Mouse (Mus musculus) R1 (cell line): ENCODE measurements around the gene Cfl2.
A peak's percentile ranks its signal among the peaks of the same experiment; 100 is the strongest.
"Not testable (repeated sequence)": the region's sequence is repeated elsewhere in the genome, so short reads cannot be mapped to it uniquely, and the experiment has no call there.

Source experiments
- DNase-seq: peaks from one replicate; pipeline ENCODE4 v3.0.0-alpha.2; 2018; ENCODE audit warnings: low read depth, low spot score

Cfl2 gene

GRCm38 (mm10) chr12:54862606-54863535 lies at the start of gene Cfl2:
TSS of gene Cfl2 (minus strand) at chr12:54862877.
- DNase-seq = peak; percentile 84

DNA sequence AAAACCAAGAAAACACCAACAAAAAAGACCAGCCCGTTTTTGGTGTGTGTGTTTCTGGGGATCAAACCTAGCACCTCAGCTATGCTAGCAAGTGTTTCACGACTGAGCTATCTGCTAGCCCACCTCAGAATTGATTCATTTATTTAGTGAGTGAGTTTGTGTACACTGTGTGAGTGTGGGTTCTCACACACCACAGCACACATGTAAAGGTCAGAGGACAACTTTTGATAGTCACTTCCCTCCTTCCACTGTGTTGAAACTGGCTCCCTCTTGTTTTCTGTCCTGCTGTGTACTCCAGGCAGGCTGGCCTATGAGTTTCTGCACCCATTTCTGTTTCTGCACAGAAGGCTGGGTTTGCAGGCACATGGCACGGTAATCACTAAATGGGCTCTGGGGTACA lies 47.7 kb upstream of the Cfl2 start:
- no peak for DNase-seq

- DNase-seq = not testable (repeated sequence)
These were observed 29.9 kb upstream of the Cfl2 start for GRCm38 (mm10) chr12:54892559-54892958.

- DNase-seq = peak; percentile 47
These were observed 27.7 kb upstream of the Cfl2 start for GRCm38 (mm10) chr12:54890426-54890825.

GRCm38 (mm10) chr12:54887580-54888127 lies 25.0 kb upstream of the Cfl2 start:
- DNase-seq = no peak

DNA sequence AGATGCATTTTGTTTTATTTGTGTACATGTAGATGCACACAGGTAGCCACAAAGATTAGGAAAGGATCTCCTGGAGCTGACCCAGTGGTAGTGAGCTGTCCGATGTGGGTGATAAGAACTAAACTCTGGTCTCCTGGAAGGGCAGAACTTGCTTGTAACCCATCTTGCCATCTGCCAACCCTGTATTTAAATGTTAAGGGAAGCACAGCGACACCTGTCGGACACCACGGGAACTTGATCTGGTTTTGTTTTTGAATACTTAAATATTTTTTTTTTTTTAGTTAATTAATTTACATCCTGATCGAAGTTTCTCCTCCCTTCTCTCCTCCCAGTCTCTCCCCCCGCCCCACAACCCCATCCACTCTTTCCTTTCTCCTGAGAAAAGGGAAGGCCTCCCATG lies 17.0 kb upstream of the Cfl2 start:
- DNase-seq = peak; percentile 76

DNA sequence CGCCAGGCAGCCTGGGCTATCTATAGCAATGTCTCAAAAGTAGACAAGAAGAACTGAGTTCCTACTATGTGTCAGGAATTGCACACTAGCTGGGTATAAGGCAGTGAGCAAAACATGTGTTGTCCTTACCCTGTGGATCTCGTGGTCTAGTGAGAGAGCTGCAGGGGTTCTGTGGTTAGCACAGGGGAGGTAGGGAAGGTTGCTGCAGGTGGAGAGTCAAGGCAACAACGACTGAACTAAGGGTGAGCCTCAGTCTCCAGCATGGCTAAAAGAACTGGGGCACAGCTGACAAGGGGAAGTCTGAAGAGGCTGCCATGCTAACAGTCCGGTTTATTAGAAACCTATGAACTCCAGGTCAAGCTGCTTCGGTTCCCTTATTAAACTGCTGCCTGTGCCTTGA lies 16.5 kb upstream of the Cfl2 start:
- no peak for DNase-seq

DNA sequence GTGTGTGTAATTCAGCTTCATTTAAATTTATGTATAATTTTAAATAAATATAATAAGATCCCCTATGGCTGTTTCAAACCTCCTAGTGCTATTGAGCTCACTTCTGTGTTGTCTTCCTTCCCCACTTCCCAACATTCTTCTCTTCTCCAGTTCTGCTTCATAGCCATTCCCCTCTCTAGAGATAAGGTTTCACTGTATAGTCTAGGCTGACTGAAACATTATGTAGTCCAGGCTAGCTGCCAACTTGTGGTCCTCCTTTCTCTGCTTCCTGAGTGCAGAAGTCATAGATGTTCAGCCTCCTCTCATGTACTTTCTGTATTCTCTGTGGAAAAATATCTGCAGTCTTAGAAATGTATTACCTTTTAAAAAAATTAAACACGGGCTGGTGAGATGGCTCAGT lies 15.2 kb upstream of the Cfl2 start:
- DNase-seq = no peak

DNA sequence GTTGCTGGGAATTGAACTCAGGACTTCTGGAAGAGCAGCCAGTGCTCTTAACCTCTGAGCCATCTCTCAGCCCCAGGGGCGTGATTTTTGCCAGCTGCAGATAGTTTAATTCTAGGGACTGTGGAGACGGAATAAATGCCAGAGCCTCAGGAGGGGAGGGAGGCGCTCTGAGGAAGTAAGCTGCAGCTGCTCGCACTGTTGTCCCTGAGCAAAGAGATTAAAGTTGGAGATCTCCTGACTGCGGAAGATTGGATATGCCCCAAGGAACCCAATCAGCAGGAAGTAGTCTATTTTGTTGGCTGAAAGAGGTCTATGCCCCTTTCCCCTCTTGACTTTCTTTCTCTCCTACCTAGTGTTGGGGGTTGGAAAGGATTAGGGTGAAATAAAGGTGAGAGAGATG lies 14.2 kb upstream of the Cfl2 start:
- DNase-seq = no peak

DNA sequence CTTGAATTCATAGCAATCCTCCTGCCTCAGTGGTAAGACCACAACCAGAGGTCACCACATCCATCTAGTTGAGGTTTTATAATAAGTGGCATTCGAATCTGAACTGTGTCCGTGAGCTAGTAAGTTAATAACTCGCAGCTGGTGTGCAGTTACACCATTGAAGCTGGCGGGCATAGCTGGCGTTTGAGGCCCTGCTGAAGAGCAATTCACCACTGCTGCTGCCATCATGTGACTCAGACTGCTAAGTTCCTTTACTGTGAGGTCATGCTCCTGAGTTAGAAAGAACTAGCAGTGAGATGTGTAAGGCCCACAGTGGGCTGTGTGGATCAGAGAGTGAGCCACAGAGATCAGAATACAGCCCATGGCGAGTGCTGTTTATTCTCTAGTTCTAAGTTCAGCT lies 12.0 kb upstream of the Cfl2 start:
- DNase-seq = no peak

DNA sequence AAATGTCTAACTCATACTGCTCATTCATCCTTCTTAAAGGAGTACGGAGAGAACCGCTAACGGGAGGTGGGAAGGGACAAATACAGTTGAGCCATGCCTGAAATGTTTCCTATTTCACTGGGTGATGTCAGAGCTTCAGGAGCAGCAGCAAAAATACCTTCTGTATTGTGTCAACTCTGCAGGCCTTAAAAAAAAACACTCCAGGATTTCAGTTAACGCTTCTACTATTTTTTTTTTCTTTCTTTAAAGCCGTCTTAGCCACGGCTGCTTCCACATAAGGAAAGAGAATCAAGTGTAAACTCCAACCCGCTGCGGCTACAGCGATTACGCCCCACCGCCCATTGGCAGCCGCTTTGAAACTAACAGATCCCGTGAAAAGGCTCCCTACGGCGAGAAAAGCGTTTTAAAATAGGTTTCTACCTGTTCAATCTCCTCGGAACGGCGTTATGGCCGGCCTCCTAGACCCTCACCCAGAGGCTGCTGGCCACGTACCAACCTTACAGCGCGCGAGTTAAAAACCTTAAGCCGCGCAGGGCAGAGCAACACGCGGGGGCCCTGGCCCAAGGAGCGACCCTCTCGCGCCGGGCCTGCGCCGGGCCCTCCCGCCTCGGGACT lies 579 bp downstream of the Cfl2 start:
- DNase-seq = peak; percentile 70

GRCm38 (mm10) chr12:54859531-54859930 lies 3.1 kb downstream of the Cfl2 start:
- no peak for DNase-seq

DNA sequence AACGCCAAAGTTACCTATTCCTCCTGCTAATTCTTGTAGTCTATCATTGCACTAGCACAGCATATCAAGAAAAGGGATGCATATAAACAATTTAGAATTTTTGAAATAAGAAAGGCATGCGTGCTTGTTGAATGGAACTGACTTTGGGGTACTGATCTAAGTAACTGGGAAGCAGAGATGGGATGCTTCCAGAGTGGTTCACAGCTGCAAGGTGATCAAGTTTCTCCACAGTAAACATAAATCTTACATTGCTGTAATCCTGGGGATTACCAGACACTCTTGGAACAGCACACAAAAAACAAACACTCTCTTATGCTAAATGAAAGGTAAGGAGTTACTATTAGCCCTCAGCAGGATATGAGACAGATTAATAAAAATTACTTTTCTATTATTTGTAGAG lies 12.1 kb downstream of the Cfl2 start:
- DNase-seq = no peak

- no peak for DNase-seq
These were observed 18.3 kb downstream of the Cfl2 start for GRCm38 (mm10) chr12:54844415-54844814.

- no peak for DNase-seq
These were observed 21.1 kb downstream of the Cfl2 start for GRCm38 (mm10) chr12:54841576-54841975.

DNA sequence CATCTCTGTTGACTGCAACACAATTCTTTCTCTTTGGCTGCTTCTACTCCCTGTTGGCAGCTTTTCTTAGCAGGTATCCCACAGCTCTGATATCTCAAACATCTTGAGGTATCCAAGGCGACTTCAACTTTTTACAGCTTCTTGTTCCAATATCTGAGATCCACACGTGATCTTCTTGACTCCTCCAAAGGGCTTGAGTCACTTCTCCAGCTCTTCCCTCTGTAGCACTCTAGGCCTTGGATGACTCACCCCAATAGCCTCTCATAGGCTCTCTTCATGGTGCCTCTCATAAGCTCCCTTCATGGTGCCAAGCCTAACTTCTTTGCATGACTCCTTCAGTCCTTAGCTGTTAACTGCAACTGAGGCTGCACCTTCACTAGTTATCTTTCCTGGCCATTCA lies 22.9 kb downstream of the Cfl2 start:
- DNase-seq = no peak

GRCm38 (mm10) chr12:54838931-54839330 lies 23.7 kb downstream of the Cfl2 start:
- DNase-seq = no peak

- DNase-seq = no peak
These were observed 26.8 kb downstream of the Cfl2 start for GRCm38 (mm10) chr12:54835608-54836570.

- DNase-seq = peak; percentile 87
These were observed 27.7 kb downstream of the Cfl2 start for GRCm38 (mm10) chr12:54834925-54835447.

DNA sequence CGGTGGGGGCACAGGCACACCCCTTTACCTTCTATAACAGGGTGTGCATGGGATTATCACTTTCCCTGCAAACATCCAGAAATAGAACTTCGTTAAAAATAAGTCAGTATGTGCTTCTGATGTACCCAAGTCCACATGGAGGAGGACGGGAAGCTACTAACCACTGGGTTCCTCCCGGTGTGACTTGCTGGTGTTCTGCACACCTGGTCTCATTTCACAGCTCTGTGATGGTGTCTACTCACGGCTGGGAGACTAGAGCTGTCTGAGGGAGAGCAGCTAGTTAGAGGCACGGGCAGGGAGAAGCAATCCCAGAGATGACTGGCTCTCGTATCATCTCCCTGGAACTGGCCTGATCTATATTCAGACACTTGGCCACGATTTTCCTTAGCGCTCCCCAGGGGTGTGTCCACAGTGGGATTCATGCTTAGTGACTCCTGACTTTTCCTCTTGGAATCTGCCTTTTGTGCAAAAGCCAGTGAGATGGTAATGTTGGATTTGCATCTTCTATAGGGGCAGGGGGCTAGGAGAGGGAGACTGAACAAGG lies 28.7 kb downstream of the Cfl2 start:
- no peak for DNase-seq

DNA sequence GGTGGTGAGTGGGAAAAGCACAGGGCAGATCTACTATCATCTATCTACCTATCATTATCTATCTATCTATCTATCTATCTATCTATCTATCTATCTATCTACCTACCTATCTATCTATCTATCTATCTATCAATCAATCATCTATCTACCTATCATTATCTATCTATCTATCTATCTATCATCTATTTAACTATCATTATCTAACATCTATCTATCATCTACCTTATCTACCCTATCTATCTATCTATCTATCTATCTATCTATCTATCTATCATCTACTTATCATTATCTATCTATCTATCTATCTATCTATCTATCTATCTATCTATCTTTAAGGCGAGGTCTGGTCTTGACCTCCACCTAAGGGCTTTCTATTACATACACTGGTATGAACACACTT lies 30.8 kb downstream of the Cfl2 start:
- not testable (repeated sequence) for DNase-seq
